Mouse (Mus musculus) thymus, adult 2 months (tissue): Measurements from ENCODE around the gene Fmc1.

Experiments used
- CTCF ChIP-seq: fragments of 200-500 bp; IDR thresholded peaks from 2 replicates; pipeline ENCODE4 v1.5.1; 2012; ENCODE audit warnings: mild to moderate bottlenecking, control low read depth, low read length, moderate library complexity, borderline replicate concordance; ENCODE audit not compliant: control insufficient read depth, poor library complexity, insufficient read depth; ENCODE audit errors: extremely low read depth
- POLR2A ChIP-seq: fragments of 200-500 bp; IDR thresholded peaks from 2 replicates; pipeline ENCODE4 v1.6.1; 2012; ENCODE audit warnings: mild to moderate bottlenecking, low read length, control low read depth, moderate library complexity; ENCODE audit not compliant: control insufficient read depth, poor library complexity, insufficient read depth; ENCODE audit errors: extremely low read depth

DNA sequence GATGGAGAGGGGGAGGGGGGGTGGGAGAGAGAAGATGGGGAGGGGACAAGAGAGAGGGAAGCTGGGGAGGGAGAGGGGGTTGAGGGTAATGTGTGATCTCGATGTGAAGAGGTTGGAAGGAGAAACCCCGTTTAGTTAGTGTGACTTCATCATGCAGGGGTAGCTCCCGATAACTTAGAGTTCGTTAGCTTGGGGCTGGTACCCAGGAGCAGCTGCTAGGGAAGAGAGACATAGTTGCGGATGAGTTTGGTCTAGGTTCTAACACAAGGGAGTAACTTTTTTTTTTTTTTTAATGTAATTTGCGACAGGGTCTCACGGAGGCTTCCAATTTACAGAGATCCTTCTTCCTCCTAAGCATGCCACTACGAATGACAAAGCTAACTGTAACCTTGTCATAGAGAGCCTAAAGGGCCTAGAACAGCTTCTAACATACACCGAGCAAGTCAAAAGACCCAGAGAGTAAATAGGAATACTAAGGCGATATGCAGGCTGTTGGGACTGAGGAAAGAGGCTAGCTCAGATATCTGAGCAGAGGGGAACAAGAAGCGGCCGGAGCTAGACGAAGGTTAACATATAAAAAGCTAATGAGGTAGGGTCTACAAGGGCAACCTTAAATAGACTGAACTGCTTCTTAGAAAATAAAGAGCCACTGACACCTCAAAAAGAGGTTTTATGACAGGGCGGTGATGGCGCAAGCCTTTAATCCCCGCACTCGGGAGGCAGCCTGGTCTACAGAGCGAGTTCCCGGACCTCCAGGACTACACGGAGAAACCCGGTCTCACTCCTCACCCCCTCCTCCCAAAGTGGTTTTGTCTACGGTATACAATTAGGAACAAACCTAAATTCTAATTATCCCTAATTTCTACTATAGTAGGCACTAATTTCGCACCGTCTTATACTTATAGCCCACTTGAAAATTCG is 542 bp upstream of the Fmc1 start:
- TF ChIP-seq POLR2A (no peak), CTCF (no peak)
